Mouse (Mus musculus) ZHBTc4 (cell line): ENCODE results near the gene Csta1.

ENCODE experiments used
- DNase-seq: peaks from one replicate; pipeline ENCODE4 v3.0.0-alpha.2; 2011; ENCODE audit warnings: low read depth, low spot score

Gene Csta1

GRCm38 (mm10) chr16:36071071-36071449 is 60.0 kb downstream of the Csta1 start:
- DNase-seq: no peak
